Mouse (Mus musculus): ENCODE measurements around the gene Krt77.

- TF ChIP-seq CTCF (IDR thresholded peaks at IDR 0.05; ENCODE audit: borderline replicate concordance, control insufficient read depth, extremely low read depth, insufficient read depth, low read length, poor library complexity), result no peak
- TF ChIP-seq POLR2A (IDR thresholded peaks at IDR 0.05; ENCODE audit: control insufficient read depth, extremely low read depth, insufficient read depth, low read length, poor library complexity), result no peak
Measured at GRCm38 (mm10) chr15:101860421-101861130, 8.9 kb downstream of the Krt77 start.
